Mouse (Mus musculus): ENCODE data around the gene Vrk1. TPM values are rescaled to one million over a fixed set of nuclear protein-coding genes. Genes with fewer than 3 reads are reported as not detected.
A peak's percentile ranks its signal among the peaks of the same experiment; 100 is the strongest.

The Vrk1 gene
- total and polyA plus RNA-seq, 2 experiments from 2014 or later, result 17.7 to 32.0 TPM

GRCm38 (mm10) chr12:106009122-106009870 lies 732 bp upstream of the Vrk1 start:
- ATAC-seq (peak; percentile 15; the same call in 1 of the 2 replicates), DNase-seq (ENCODE audit: low spot score) (no peak)
- H3K27me3 ChIP-seq (ENCODE audit: insufficient read depth, low read length), result no peaks in the 10 kb centered on the region
- WGBS, result 83% methylated on average over 12 of the region's 12 CpGs
- no peaks in the 10 kb centered on the region for H3K4me1 ChIP-seq (ENCODE audit: insufficient read depth, low read length)
- no peaks in the 10 kb centered on the region for H3K9me3 ChIP-seq (ENCODE audit: low read length)
- H3K4me3 ChIP-seq (ENCODE audit: low read length), result peak overlapping the region; percentile 94
- TF ChIP-seq CTCF (IDR thresholded peaks at IDR 0.05; ENCODE audit: low read depth), result no peak
- H3K4me2 ChIP-seq (ENCODE audit: low read depth, low read length), result peak overlapping the region; percentile 92
- H3K9ac ChIP-seq (replicated peaks; ENCODE audit: low read length), result no peak overlapping the region; the same call in 1 of the 2 replicates
- H3K27ac ChIP-seq, result no peak overlapping the region
- no peaks in the 10 kb centered on the region for H3K36me3 ChIP-seq (ENCODE audit: insufficient read depth, low read length)

- WGBS, result 77% methylated on average over 2 of the region's 2 CpGs
- TF ChIP-seq CTCF (IDR thresholded peaks at IDR 0.05; ENCODE audit: low read depth), result no peak
- Histone ChIP-seq H3K9me3 (ENCODE audit: low read length) (no peaks in the 10 kb centered on the region), H3K36me3 (ENCODE audit: insufficient read depth, low read length) (no peaks in the 10 kb centered on the region), H3K4me2 (ENCODE audit: low read depth, low read length) (no peak overlapping the region), H3K27me3 (ENCODE audit: insufficient read depth, low read length) (no peaks in the 10 kb centered on the region), H3K4me3 (ENCODE audit: low read length) (no peak overlapping the region), H3K27ac (no peak overlapping the region), H3K9ac (replicated peaks; ENCODE audit: low read length) (no peak overlapping the region), H3K4me1 (ENCODE audit: insufficient read depth, low read length) (no peaks in the 10 kb centered on the region)
- DNase-seq (ENCODE audit: low spot score) (no peak), ATAC-seq (no peak)
Measured at GRCm38 (mm10) chr12:106012161-106012560, 2.1 kb downstream of the Vrk1 start.

GRCm38 (mm10) chr12:106016265-106017012 lies 6.4 kb downstream of the Vrk1 start:
- no peaks in the 10 kb centered on the region for H3K4me1 ChIP-seq (ENCODE audit: insufficient read depth, low read length)
- no peaks in the 10 kb centered on the region for H3K36me3 ChIP-seq (ENCODE audit: insufficient read depth, low read length)
- DNase-seq (ENCODE audit: low spot score) (no peak), ATAC-seq (no peak)
- H3K27me3 ChIP-seq (ENCODE audit: insufficient read depth, low read length), result no peaks in the 10 kb centered on the region
- H3K9me3 ChIP-seq (ENCODE audit: low read length), result no peaks in the 10 kb centered on the region
- H3K4me2 ChIP-seq (ENCODE audit: low read depth, low read length), result no peak overlapping the region
- H3K4me3 ChIP-seq (ENCODE audit: low read length), result no peak overlapping the region
- WGBS, result 92% methylated on average over 12 of the region's 12 CpGs
- H3K9ac ChIP-seq (replicated peaks; ENCODE audit: low read length), result no peak overlapping the region
- no peak for TF ChIP-seq CTCF (IDR thresholded peaks at IDR 0.05; ENCODE audit: low read depth)
- H3K27ac ChIP-seq, result no peak overlapping the region

GRCm38 (mm10) chr12:106020063-106020462 lies 10.0 kb downstream of the Vrk1 start:
- DNase-seq (ENCODE audit: low spot score) (peak; percentile 79), ATAC-seq (peak; percentile 63; the same call in 1 of the 2 replicates)
- H3K4me2 ChIP-seq (ENCODE audit: low read depth, low read length), result no peak overlapping the region
- H3K27ac ChIP-seq, result no peak overlapping the region
- no peak overlapping the region for H3K4me3 ChIP-seq (ENCODE audit: low read length)
- no peaks in the 10 kb centered on the region for H3K36me3 ChIP-seq (ENCODE audit: insufficient read depth, low read length)
- no peak for TF ChIP-seq CTCF (IDR thresholded peaks at IDR 0.05; ENCODE audit: low read depth)
- WGBS, result 48% methylated on average over 4 of the region's 4 CpGs
- no peaks in the 10 kb centered on the region for H3K4me1 ChIP-seq (ENCODE audit: insufficient read depth, low read length)
- no peaks in the 10 kb centered on the region for H3K27me3 ChIP-seq (ENCODE audit: insufficient read depth, low read length)
- no peaks in the 10 kb centered on the region for H3K9me3 ChIP-seq (ENCODE audit: low read length)
- no peak overlapping the region for H3K9ac ChIP-seq (replicated peaks; ENCODE audit: low read length)

- Histone ChIP-seq H3K27me3 (ENCODE audit: insufficient read depth, low read length) (no peaks in the 10 kb centered on the region), H3K27ac (no peak overlapping the region), H3K4me3 (ENCODE audit: low read length) (no peak overlapping the region), H3K9me3 (ENCODE audit: low read length) (no peaks in the 10 kb centered on the region), H3K36me3 (ENCODE audit: insufficient read depth, low read length) (no peaks in the 10 kb centered on the region), H3K4me1 (ENCODE audit: insufficient read depth, low read length) (no peaks in the 10 kb centered on the region), H3K4me2 (ENCODE audit: low read depth, low read length) (no peak overlapping the region), H3K9ac (replicated peaks; ENCODE audit: low read length) (no peak overlapping the region)
- DNase-seq (ENCODE audit: low spot score), result no peak
- no peak for TF ChIP-seq CTCF (IDR thresholded peaks at IDR 0.05; ENCODE audit: low read depth)
- no peak for ATAC-seq
- 94% methylated on average over 9 of the region's 9 CpGs for WGBS
Measured at GRCm38 (mm10) chr12:106023652-106024051, 13.6 kb downstream of the Vrk1 start.

- 67% methylated on average over 6 of the region's 6 CpGs for WGBS
- Histone ChIP-seq H3K9me3 (ENCODE audit: low read length) (no peaks in the 10 kb centered on the region), H3K4me1 (ENCODE audit: insufficient read depth, low read length) (no peaks in the 10 kb centered on the region), H3K9ac (replicated peaks; ENCODE audit: low read length) (no peak overlapping the region), H3K4me2 (ENCODE audit: low read depth, low read length) (no peak overlapping the region), H3K27me3 (ENCODE audit: insufficient read depth, low read length) (no peaks in the 10 kb centered on the region), H3K27ac (no peak overlapping the region), H3K36me3 (ENCODE audit: insufficient read depth, low read length) (no peaks in the 10 kb centered on the region), H3K4me3 (ENCODE audit: low read length) (no peak overlapping the region)
- ATAC-seq (0 out of 2 replicates have a peak, but pooled peaks have one; percentile 24), DNase-seq (ENCODE audit: low spot score) (no peak)
- peak; percentile 53 for TF ChIP-seq CTCF (IDR thresholded peaks at IDR 0.05; ENCODE audit: low read depth)
Measured at GRCm38 (mm10) chr12:106025416-106025815, 15.4 kb downstream of the Vrk1 start.

Data from hindbrain, postnatal 0 days (tissue).